Mouse (Mus musculus): Measurements from ENCODE around the gene Gm4881.

Gm4881 gene

DNA sequence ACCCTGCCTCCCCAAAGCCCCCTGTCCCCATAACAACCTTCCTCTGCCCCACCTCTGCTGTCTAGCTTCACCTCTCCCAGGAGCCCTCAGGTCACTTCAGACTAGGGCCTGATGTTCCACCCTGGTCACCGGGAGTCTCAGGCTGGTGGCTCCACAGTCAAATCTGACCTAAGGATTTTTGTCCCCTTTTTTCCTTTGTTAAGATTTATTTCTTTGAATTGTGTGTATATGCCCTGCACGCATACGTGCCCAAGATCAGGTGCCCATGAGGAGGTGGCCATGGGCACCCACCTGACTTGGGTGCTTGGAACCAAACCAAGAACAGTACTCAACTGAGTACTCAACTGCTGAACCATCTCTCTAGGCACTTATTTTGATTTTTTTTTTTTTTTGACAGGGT lies 26.0 kb upstream of the Gm4881 start:
- no peaks in the 10 kb centered on the region for H3K27me3 ChIP-seq (ENCODE audit: control insufficient read depth, insufficient read depth, low read length, poor library complexity, severe bottlenecking)
- peaks cover 13% of the 10 kb centered on the region; the same call in 1 of the 2 replicates for H3K36me3 ChIP-seq (ENCODE audit: control insufficient read depth, insufficient read depth, low read length, poor library complexity, severe bottlenecking)
- DNase-seq (ENCODE audit: low read depth, low spot score) = no peak

GRCm38 (mm10) chr7:24969805-24970204 lies 25.5 kb upstream of the Gm4881 start:
- H3K36me3 ChIP-seq (ENCODE audit: control insufficient read depth, insufficient read depth, low read length, poor library complexity, severe bottlenecking) = peaks cover 13% of the 10 kb centered on the region; the same call in 1 of the 2 replicates
- no peak for DNase-seq (ENCODE audit: low read depth, low spot score)

GRCm38 (mm10) chr7:24968463-24968862 lies 24.2 kb upstream of the Gm4881 start:
- no peaks in the 10 kb centered on the region for H3K27me3 ChIP-seq (ENCODE audit: control insufficient read depth, insufficient read depth, low read length, poor library complexity, severe bottlenecking)
- DNase-seq (ENCODE audit: low read depth, low spot score) = no peak
- H3K36me3 ChIP-seq (ENCODE audit: control insufficient read depth, insufficient read depth, low read length, poor library complexity, severe bottlenecking) = peaks cover 13% of the 10 kb centered on the region; the same call in 1 of the 2 replicates

More at GRCm38 (mm10) chr7:24969805-24970204, 25.5 kb upstream of the Gm4881 start:
- H3K27me3 ChIP-seq (ENCODE audit: control insufficient read depth, insufficient read depth, low read length, poor library complexity, severe bottlenecking) = no peaks in the 10 kb centered on the region

GRCm38 (mm10) chr7:24967966-24968365 lies 23.7 kb upstream of the Gm4881 start:
- Histone ChIP-seq H3K27me3 (ENCODE audit: control insufficient read depth, insufficient read depth, low read length, poor library complexity, severe bottlenecking) (no peaks in the 10 kb centered on the region), H3K36me3 (ENCODE audit: control insufficient read depth, insufficient read depth, low read length, poor library complexity, severe bottlenecking) (peaks cover 13% of the 10 kb centered on the region; the same call in 1 of the 2 replicates)
- no peak for DNase-seq (ENCODE audit: low read depth, low spot score)

DNA sequence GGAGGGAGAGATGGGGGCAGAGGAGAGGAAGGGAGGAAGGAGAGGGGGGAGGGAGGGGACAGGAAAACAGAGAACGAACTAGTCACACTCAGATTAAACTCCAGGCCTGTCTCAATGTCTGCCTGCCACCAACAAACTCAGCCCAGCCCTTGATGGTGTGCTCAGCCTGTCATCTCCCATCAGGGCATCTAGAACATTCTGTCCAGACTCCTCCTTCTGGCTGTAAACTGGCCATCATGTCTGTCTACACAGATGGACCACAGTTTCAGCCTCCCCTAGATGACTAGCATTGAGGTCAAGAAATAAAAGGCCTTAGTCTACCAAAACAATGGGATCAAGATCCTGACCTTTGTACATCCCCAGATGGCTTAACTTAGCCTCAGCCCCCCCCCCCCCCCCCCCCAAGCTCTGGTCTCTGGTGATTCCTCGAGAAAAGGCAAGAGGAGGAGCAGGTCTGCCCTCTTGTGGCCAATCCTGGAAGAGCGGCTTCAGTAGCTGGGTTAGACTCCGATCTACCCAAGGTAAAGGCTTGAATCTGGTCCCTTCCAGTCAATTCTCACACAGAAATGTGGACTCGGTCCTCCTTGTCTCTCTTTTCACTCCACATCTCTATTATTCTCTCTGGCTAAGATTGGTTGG lies 20.7 kb upstream of the Gm4881 start:
- peak; percentile 92 for DNase-seq (ENCODE audit: low read depth, low spot score)
- no peaks in the 10 kb centered on the region for H3K27me3 ChIP-seq (ENCODE audit: control insufficient read depth, insufficient read depth, low read length, poor library complexity, severe bottlenecking)
- peaks cover 9% of the 10 kb centered on the region; the same call in 1 of the 2 replicates for H3K36me3 ChIP-seq (ENCODE audit: control insufficient read depth, insufficient read depth, low read length, poor library complexity, severe bottlenecking)

GRCm38 (mm10) chr7:24964288-24964687 lies 20.0 kb upstream of the Gm4881 start:
- no peaks in the 10 kb centered on the region for H3K27me3 ChIP-seq (ENCODE audit: control insufficient read depth, insufficient read depth, low read length, poor library complexity, severe bottlenecking)

DNA sequence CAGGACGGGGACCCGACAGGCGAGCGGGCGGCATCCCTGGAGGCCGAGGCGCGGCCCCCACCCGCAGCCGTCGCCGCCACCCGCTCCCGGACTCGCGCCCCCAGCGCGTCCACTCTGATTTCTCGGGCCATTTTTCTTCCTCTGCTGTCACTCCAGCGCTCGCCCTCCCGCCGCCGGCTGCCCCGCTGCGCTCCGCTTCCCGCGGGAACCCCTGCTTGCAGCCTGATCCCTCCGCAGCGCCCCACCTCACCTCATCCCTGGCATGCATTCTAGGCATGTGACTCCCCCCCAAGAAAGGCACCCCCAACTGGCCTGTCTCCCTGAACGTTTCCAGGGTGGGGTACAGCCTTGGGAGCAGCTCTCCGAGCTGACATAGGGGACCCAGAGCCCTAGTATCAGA lies 10.9 kb upstream of the Gm4881 start:
- Histone ChIP-seq H3K27me3 (ENCODE audit: control insufficient read depth, insufficient read depth, low read length, poor library complexity, severe bottlenecking) (no peaks in the 10 kb centered on the region), H3K36me3 (ENCODE audit: control insufficient read depth, insufficient read depth, low read length, poor library complexity, severe bottlenecking) (no peaks in the 10 kb centered on the region)
- DNase-seq (ENCODE audit: low read depth, low spot score) = no peak

More at GRCm38 (mm10) chr7:24964288-24964687, 20.0 kb upstream of the Gm4881 start:
- DNase-seq (ENCODE audit: low read depth, low spot score) = no peak
- H3K36me3 ChIP-seq (ENCODE audit: control insufficient read depth, insufficient read depth, low read length, poor library complexity, severe bottlenecking) = 0 out of 2 replicates have a peak, but pooled peaks cover 4% of the 10 kb centered on the region

GRCm38 (mm10) chr7:24954450-24954849 lies 10.2 kb upstream of the Gm4881 start:
- no peaks in the 10 kb centered on the region for H3K27me3 ChIP-seq (ENCODE audit: control insufficient read depth, insufficient read depth, low read length, poor library complexity, severe bottlenecking)
- no peaks in the 10 kb centered on the region for H3K36me3 ChIP-seq (ENCODE audit: control insufficient read depth, insufficient read depth, low read length, poor library complexity, severe bottlenecking)
- DNase-seq (ENCODE audit: low read depth, low spot score) = peak; percentile 86

DNA sequence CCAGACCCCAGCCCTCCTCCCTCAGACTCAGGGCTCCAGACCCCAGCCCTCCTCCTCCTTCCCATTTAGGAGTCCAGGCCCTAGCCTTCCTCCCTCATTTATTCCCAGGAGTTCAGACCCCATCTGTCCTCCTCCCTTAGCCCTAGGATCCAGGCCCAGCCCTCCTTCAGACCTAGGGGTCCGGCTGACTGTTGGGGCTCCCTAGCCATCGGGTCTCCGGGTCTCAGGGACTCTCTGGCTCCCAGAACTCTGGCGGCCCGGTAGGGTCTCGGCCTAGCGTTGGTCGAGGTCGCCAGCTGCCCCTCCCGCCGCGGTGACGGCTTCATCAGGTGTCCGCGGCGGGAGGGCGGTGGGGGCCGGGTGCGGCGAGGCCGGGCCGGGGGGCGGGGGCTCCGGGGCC lies 9.7 kb upstream of the Gm4881 start:
- no peaks in the 10 kb centered on the region for H3K36me3 ChIP-seq (ENCODE audit: control insufficient read depth, insufficient read depth, low read length, poor library complexity, severe bottlenecking)
- H3K27me3 ChIP-seq (ENCODE audit: control insufficient read depth, insufficient read depth, low read length, poor library complexity, severe bottlenecking) = no peaks in the 10 kb centered on the region
- no peak for DNase-seq (ENCODE audit: low read depth, low spot score)

DNA sequence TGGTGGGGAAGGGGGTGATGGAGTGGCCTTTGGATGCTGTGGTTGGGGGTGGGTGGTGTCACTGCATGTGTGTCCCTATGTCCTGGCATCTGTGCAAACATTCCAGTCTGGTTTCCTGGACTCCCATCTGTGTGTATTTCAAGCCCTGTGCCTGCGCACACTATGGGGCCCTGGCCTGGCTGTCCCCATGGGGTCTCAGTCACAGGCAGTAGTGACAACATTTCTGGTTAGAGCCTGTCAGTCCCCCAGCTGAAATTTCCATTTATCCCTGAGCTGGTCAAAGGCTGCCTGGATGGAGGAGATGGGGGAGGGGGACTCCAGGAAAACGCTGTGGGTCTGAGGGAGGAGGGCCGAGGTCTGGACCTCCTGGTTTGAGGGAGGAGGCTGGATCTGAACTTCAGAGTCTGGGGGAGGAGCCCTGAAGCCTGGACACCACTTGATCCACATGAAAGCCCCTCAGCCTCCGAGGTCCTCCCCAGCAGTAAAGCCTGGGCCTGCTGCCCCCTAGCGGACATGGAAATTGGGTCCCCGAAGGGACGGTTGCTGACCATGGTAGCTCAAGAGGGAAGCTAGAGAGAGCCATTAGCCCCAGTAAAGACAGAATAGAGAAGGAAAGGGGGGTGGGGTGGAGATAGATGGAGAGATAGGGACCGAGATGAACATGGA lies 5.8 kb upstream of the Gm4881 start:
- Histone ChIP-seq H3K27me3 (ENCODE audit: control insufficient read depth, insufficient read depth, low read length, poor library complexity, severe bottlenecking) (no peaks in the 10 kb centered on the region), H3K36me3 (ENCODE audit: control insufficient read depth, insufficient read depth, low read length, poor library complexity, severe bottlenecking) (no peaks in the 10 kb centered on the region)
- DNase-seq (ENCODE audit: low read depth, low spot score) = peak; percentile 87

- Histone ChIP-seq H3K27me3 (ENCODE audit: control insufficient read depth, insufficient read depth, low read length, poor library complexity, severe bottlenecking) (no peaks in the 10 kb centered on the region), H3K36me3 (ENCODE audit: control insufficient read depth, insufficient read depth, low read length, poor library complexity, severe bottlenecking) (no peaks in the 10 kb centered on the region)
- no peak for DNase-seq (ENCODE audit: low read depth, low spot score)
These were observed 4.5 kb upstream of the Gm4881 start for GRCm38 (mm10) chr7:24948774-24949173.

GRCm38 (mm10) chr7:24947316-24948048 lies 3.2 kb upstream of the Gm4881 start:
- Histone ChIP-seq H3K27me3 (ENCODE audit: control insufficient read depth, insufficient read depth, low read length, poor library complexity, severe bottlenecking) (no peaks in the 10 kb centered on the region), H3K36me3 (ENCODE audit: control insufficient read depth, insufficient read depth, low read length, poor library complexity, severe bottlenecking) (no peaks in the 10 kb centered on the region)
- no peak for DNase-seq (ENCODE audit: low read depth, low spot score)

DNA sequence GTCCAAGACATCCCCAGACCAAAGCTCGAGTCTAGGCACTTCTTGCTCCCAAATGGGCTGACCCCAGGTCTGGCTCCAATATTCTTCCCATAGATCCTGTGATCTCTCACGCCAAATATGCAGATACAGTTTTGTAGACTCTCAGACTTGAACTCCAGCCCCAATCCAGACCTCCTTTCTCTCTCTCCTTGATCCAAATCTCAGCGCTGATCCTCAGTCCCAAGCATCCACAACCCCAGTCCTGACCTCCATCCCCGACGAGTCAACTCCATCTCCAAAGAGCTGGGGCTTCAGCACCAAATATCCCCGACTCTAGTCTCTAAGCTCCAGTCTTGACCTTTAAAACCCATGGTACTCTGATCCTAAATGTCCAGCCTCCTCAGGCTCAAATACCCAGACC lies 653 bp downstream of the Gm4881 start:
- Histone ChIP-seq H3K27me3 (ENCODE audit: control insufficient read depth, insufficient read depth, low read length, poor library complexity, severe bottlenecking) (no peaks in the 10 kb centered on the region), H3K36me3 (ENCODE audit: control insufficient read depth, insufficient read depth, low read length, poor library complexity, severe bottlenecking) (no peaks in the 10 kb centered on the region)
- no peak for DNase-seq (ENCODE audit: low read depth, low spot score)

DNA sequence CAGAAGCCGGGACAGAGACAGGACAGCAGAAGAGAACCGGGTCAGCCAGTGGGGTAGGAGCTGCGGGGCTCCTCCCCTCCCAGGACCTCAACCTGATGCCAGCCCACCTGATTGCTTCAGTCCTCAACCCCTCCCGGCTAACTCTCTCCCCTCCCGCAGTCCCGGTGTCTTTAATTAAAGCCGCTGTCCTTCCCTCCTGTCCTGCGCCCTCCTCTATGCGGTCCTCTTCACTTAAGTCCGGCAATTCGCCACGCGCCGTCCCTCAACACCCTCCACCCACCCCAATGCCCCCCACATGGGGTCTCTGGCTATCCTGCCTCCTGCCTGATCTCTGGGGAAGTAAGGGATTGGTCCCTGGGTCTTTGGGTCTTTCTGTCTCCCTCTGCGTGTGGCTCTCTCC lies 12.6 kb downstream of the Gm4881 start:
- H3K27me3 ChIP-seq (ENCODE audit: control insufficient read depth, insufficient read depth, low read length, poor library complexity, severe bottlenecking) = no peaks in the 10 kb centered on the region
- no peak for DNase-seq (ENCODE audit: low read depth, low spot score)
- peaks cover 5% of the 10 kb centered on the region; the same call in 1 of the 2 replicates for H3K36me3 ChIP-seq (ENCODE audit: control insufficient read depth, insufficient read depth, low read length, poor library complexity, severe bottlenecking)

- Histone ChIP-seq H3K27me3 (ENCODE audit: control insufficient read depth, insufficient read depth, low read length, poor library complexity, severe bottlenecking) (no peaks in the 10 kb centered on the region), H3K36me3 (ENCODE audit: control insufficient read depth, insufficient read depth, low read length, poor library complexity, severe bottlenecking) (peaks cover 8% of the 10 kb centered on the region)
- DNase-seq (ENCODE audit: low read depth, low spot score) = no peak
These were observed 13.8 kb downstream of the Gm4881 start for GRCm38 (mm10) chr7:24930475-24930874.

Measured in splenic B cell, adult 2 months (primary cell).